Mouse (Mus musculus) activated CD4-positive, CD25-positive, alpha-beta regulatory T cell (primary cell): ENCODE measurements around the gene Pde3b. TPM values are rescaled to one million over a fixed set of nuclear protein-coding genes. Genes with fewer than 3 reads are reported as not detected.

Experiments
- polyA plus RNA-seq, 2 experiments: library from polyadenylated mRNA; unstranded; fragments of 100-300 nt; shearing (Covaris generic); gene quantifications; one replicate each; pipeline ENCODE4 v1.2.1; 2017

Gene Pde3b
- polyA plus RNA-seq: 10 to 100 TPM in 1 of 2 experiments, 1 to 10 TPM in 1; 5.3 to 26.7 TPM

DNA sequence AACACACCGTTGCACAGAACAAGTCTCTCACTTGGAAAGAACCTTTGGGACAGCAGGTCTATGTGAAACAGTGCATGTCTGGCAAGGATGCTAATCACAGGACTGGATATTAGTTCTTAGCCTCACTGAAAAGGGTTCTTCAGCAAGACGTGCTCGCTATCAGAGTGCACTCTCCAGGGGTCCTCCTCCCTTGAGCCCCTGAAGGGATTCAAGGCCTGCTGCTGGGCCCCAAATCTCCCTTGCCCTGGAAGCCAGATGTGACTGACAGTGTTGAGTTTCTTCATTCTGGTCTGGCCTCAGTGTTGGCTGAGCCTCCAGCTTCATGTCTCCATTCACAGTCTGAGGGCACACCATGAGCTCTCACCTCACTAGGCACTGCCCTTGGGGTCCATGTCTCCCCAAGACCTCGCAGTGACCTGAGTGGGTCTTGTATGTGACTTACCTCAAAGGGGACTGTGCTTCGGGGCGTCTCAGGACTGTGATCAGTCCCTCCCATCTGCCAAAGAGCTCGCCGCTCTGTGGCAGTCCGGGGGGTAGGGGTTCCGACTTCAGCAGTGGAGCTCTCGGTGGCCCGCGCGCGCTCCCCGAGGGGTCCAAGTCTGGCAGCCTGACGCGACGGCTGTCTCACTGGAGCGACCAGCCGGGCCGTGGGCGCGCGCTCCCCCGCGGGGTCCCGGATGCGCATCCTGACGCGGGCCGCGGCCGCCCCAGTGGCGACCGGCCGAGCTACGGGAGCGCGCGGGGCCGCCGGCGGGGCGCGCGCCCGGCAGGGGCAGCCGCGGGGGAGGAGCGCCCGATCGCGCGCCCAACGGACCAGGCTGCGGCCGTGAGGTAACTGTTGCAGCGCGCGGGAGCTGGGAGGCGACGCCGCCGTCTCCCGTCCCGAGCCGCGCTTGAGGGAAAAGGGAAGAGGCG, at the start of gene Pde3b:
Pde3b (plus strand) TSS at position 861 of the 915 bp plus-strand sequence.

DNA sequence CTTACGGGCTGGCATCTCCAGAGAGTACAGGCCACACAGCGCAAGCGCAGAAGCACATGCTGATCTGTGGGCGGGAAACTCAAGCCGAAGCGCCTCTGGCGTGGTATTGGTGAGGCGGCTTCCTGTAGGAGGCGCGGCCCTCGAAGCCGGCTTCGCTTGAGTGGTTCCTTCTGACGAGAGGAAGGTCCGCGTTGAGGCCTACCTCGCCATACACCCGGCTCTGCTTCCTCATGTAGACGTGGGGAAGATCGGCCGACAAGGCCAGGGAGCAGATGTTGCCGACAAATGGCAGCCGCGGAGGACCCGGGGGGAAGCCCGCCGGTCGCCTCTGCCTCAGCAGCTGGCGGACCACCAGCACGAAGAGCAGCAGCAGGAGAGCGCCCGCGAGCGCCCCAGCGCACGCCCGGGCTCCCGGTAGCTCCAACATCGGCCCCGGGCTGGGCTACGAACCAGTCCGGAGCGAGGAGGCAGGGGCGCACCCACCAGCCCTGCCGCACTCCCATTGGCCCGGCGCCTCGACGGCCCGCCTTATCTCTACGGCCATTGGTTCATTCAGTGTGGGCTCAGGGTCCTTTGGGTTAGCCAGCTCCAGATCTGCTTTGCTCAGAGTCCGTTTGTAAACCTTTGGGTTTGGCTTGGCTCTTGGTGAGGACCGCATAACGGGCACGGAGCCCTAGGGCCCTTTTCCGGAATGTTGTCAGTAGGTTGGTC, 147.6 kb downstream of the Pde3b start, which contains the start of gene Cyp2r1:
Cyp2r1 (minus strand) TSS at position 442 of the 711 bp plus-strand sequence.

Other genes with a start within 250 kb of the Pde3b start
- 100 to 1,000 TPM; 112 to 116 TPM for gene Copb1, start 160.6 kb upstream of the Pde3b start, polyA plus RNA-seq
- gene Psma1, start 139.2 kb upstream of the Pde3b start, polyA plus RNA-seq: 100 to 1,000 TPM; 314 to 357 TPM
- 1 to 10 TPM; 1.3 to 5.3 TPM for gene Cyp2r1, start 147.7 kb downstream of the Pde3b start, polyA plus RNA-seq
- under 1 TPM; 0.41 to 0.72 TPM for gene Calca, start 221.1 kb downstream of the Pde3b start, polyA plus RNA-seq